Mouse (Mus musculus) adrenal gland, adult 2 months (tissue): ENCODE results near the gene Map2k6. TPM values are rescaled to one million over a fixed set of nuclear protein-coding genes. Genes with fewer than 3 reads are reported as not detected.

Experiments used
- DNase-seq: peaks from one replicate; pipeline ENCODE4 v3.0.0; 2021
- polyA plus RNA-seq: library from polyadenylated mRNA; depleted of rRNA; stranded (reverse); fragments of >200 nt; gene quantifications from 2 replicates; pipeline ENCODE4 v1.2.3, GENCODE M21; 2012
- total RNA-seq, 2 experiments: library from RNA; stranded (reverse); gene quantifications; 2 replicates each; pipeline ENCODE4 v1.2.3; 2021

Gene Map2k6
- total and polyA plus RNA-seq, 3 experiments = 0.42 to 4.4 (median 4.0) TPM

DNA sequence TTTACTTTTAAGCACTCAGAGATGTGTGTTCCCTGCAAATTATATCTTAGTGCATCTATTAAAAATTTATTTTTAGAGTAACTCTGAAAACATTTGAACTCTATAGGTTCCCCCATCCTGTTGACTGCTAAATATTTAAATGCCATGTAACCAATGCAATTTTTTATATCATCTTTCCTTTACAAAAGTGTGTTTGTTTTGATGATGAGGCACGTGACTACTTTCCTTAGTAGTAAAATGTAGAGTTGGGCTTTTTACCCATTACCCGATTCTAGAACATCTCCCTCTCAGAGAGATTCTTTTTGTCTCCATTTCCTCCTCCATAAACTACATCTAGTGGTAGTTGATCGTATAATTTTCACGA is 51.8 kb downstream of the Map2k6 start:
- no peak for DNase-seq

DNA sequence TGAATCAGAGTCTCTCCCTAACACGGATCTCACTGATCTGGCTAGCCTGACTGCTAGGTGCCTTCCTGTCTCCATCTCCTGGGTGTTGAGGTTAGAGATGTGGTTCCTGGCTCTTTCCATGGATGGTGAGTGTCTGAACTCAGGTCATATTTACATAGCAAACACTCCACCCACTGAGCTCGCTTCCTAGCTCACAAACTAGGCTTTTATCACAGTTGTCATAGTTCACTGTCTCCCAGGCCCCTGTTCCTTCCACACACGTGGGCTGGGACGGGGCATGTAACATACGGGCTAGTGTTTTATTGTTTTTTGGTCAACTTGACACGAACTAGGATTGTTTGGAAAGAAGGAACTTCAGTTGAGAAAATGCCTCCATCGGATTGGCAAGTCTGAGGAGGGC is 52.7 kb downstream of the Map2k6 start:
- DNase-seq = no peak

DNA sequence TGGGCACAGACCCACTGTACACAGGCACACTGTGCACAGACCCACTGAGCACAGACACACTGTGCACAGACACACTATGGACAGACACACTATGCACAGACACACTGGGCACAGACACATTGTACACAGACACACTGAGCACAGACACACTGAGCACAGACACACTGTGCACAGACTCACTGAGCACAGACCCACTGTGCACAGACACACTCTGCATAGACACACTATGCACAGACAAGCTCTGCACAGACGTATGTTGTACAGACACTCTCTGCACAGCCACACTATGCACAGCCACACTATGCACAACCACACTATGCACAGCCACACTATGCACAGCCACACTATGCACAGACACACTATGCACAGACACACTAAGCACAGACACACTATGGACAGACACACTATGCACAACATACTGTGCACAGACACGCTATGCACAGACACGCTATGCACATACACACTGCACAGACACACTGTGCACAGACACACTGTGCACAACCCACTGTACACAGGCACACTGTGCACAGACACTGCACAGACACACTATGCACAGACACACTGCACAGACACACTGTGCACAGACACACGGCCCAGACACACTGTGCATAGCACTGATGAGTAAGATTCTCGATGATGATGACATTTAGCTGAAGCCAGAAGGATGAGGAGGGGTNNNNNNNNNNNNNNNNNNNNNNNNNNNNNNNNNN is 54.7 kb downstream of the Map2k6 start:
- DNase-seq = no peak

DNA sequence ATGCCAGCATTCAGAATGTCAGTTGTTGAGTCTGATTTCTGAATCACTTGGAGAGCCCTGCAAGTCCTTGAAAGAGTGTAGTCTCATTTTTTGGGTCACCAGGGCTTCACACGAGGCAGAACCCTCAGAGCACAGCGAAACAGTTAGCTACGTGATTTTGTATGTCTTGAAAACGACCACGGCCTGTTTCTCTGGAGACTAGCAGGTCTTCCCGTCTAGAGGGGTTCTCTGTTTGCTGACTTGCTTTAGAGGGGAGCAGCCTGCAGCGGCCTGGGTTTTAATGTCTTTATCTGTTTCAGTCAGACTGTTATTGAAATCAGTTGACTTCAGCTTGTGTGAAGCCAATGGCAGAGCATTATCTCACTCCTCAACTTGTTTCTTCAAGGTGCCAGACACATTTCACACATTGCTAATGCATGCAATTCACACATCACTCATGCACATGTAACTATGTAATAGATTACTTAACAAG is 58.6 kb downstream of the Map2k6 start:
- DNase-seq = peak; percentile 55

DNA sequence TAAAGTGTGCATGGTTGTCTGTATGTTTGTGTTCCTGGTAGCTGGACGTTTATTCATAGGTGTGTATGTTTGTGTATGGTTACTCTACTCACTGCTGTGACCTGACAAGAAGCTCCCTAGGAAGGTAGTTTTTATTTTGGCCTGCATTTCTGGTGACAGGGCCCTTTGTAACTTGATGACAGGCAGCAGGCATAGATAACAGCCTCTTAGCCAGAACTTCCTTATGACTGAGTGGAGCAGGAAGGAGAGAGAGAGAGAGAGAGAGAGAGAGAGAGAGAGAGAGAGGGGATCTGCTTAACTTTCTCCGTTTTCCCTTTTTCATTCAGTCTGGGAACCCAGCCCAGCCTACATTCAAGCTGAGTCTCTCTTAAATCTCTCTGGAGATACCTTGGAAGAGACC is 61.6 kb downstream of the Map2k6 start:
- no peak for DNase-seq

DNA sequence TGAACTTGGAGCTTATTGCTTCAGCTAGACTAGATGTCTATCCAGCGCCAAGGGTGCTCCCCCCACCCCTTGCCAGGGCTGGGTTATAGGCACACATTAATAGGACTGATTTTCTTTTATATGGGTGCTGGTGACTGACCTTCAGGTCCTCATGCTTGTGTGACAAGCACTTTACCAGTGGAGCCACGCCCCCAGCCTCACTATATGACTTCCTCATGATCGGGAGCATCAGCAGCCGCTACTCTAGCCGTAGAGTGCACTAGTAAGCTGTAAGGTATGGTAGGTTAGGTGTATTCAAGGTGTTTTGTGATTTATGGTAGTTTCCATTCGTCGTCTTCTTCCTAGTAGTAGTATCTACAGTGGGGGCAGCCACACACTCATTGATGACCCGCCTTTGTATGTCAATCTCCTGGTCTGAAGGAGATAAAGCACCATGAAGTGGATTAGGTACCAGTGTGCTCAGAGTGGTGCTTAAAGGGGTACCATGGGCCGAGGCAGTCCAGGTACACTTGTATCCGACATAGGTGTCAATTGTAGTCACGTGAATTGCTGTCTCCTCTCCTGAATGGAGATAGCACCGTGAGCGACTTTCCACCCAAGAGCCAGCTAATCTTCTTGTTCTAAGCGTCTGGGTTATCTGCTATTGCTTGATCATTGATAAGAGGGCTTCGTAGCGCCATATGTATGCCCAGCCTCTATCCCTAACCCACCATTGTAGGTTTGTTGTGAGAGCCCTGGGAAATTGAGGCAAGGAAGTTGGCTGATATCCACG is 62.8 kb downstream of the Map2k6 start:
- DNase-seq = no peak

DNA sequence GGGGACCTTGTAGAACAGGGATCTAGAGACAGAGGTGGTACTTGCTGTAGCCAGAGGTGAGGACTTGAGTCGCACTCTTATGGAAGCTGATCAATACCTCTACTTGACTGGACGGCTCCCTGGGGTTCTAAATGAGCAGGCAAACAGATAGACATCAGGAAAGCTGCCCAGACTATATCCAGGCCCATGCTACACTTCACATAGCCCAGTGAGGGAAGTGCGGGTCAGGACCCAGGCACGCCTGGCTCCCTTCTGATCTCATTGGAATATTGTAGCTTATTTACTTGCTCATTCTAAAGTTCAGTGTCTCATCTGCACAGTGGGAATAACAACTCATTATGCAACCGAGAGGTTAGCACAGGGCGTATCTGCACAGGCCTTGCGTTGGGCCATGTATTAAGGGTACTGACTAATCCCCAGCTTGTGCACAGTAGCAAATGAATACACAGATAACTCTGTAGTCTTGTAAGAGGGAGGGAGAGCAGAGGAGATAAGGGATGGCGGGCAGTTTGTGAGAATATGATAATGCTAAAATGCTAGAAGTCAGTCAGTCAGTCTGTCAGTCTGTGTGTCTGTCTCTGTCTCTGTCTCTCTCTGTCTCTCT is 64.2 kb downstream of the Map2k6 start:
- DNase-seq = no peak

DNA sequence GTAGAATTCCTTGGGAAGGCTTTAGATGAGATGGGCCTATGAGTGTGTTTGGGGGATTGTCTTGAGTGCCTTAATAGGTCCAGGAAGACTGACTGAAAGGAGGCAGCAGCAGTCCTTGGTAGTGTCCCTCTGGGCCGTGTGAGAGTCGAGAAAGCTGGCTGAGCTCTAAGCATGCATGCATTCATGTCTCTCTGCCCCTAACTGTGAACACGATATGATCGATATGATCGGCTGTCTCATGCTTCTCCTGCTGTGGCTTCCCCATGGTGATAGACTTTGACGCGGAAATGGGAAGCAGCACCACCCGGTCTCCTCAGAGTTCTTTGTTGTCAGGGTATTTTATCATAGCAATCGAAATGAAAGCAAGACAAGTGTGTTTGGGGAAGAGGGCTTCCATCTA is 64.9 kb downstream of the Map2k6 start:
- no peak for DNase-seq

DNA sequence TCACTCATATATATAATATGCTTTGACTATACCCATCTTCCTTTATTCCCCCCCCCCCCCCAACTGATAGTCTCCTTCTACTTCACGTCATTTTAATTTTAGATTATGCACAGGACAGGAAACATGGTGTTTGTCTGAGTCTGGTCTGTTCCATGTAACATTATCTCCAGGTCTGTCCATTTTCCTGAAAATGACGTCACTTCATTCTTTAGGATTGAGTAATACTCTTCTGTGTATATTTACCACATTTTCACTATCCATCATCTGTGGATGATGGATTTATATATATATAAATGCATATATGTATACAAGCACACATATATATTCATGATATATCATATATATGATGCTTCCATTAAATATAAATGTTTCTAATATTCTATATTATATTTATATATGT is 70.1 kb downstream of the Map2k6 start:
- DNase-seq = no peak

DNA sequence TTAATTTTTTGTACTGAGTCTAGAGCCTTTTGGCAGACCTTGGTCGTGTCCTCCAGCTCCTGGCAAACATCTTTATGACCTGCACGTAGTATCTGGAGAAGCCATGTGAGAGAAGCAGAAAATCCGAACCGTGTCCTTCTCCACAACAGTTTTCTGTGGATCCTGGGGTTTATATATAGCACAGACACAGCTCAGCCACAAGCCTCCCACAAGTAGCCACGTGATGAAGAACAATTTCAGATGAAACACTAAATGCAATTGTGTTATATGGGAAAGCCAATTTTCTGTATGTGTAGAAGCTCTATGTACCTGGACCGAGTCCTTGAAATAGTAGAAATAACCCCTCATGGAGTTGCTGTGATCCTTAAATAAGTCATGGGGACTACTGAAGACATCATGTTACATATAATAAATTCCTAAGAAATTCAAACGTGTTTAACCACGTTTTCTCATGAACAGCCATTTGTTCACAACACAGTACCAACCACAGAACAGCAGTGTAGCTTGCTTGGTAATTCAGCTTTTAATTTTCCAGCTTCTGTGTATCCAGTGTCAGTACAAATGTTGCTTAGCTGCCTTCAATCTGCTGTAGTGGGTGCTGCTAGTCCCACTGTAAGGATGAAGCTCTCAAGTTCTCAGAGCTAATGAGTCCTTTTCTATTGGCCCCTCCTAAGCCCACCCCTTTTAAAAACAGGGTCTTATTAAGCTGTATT is 71.8 kb downstream of the Map2k6 start:
- DNase-seq = peak; percentile 26

DNA sequence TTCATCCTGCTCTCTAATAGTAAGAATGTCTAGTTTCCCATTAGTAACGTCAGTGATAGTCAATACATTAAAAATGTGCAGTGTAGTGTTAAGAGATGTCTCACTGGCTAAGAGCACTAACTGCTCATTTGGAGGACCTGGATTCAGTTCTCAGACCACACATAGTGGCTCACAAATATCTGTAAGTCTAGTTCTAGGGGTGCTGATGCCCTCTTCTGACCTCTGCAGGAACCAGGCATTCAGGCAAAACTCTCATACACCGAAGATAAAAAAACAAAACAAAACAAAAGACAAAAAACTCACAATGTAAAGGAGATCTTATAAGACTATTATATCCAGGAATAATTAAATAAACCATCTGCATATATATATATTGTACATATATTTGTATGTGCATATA is 72.4 kb downstream of the Map2k6 start:
- DNase-seq = no peak

DNA sequence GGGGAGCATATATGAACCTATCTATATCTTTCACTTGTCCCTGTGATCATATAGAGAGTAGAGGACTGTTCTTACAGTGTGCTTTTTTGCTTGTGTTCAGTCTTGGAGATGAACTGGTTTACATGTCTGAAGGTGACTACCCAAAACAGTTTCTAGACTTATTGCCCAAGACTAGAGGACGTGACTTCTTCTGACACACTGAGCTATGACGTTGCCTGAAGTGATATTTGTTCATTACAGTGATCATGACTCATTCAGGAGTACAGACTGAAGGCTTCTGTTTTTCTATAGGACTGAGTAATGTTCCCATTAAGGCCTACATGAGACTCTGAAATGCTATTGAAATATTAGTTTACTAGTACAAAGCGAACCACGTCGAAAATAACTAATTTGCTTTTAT is 73.2 kb downstream of the Map2k6 start:
- no peak for DNase-seq

DNA sequence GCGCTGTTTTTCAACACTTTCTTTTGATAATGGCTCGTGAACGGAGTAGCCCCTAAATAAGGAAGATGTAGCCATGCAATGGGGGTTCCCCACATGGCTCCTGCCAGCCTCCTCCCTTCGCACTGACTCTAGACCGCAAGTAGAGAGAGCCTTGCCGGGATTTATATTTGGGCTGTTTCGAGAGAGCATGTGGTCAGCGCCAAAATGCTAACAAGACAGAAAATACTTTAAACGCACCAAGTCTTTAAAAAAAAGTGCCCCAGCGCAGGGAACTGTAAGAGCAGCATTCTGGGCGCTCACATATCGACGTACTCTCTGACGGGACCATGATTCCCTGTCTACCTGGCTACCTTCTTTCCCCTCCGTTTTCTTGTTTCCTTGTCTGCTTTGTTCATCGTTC is 74.6 kb downstream of the Map2k6 start:
- no peak for DNase-seq

DNA sequence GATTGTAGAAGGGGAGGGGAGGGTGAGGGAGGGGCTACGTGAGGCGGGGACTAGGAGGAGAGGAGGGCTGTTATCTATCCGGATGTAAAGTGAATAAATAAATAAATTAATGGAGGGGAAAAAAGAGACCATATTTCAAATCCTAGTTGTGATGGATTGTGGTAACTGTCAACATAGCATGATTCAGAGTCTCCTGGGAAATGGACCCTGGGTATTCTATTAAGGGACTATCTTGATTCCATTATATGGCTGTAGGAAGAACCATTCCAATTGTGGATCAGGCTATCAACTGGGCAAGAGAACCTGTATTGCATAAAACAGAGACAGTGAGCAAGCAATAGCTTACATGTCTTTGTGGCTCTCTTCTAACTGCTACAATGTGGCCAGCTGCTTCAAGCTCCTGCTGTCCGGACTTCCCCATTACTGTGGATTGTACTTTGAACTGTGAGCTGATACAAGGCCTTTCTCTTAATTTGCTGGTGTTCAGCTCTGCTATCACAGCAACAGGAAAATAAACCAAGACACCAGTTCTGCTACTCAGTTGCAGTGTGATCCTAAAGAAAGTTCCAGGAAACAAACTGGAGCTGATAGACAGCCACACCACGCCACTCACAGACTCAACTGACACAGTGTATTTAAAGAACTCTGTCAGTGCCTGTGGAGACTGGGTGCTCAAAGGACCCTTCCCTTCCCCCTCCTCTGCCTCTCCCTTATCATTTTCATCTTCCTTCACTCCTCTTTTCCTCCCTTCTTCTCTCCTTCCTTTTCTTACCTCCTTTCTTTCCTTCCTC is 77.6 kb downstream of the Map2k6 start:
- no peak for DNase-seq

DNA sequence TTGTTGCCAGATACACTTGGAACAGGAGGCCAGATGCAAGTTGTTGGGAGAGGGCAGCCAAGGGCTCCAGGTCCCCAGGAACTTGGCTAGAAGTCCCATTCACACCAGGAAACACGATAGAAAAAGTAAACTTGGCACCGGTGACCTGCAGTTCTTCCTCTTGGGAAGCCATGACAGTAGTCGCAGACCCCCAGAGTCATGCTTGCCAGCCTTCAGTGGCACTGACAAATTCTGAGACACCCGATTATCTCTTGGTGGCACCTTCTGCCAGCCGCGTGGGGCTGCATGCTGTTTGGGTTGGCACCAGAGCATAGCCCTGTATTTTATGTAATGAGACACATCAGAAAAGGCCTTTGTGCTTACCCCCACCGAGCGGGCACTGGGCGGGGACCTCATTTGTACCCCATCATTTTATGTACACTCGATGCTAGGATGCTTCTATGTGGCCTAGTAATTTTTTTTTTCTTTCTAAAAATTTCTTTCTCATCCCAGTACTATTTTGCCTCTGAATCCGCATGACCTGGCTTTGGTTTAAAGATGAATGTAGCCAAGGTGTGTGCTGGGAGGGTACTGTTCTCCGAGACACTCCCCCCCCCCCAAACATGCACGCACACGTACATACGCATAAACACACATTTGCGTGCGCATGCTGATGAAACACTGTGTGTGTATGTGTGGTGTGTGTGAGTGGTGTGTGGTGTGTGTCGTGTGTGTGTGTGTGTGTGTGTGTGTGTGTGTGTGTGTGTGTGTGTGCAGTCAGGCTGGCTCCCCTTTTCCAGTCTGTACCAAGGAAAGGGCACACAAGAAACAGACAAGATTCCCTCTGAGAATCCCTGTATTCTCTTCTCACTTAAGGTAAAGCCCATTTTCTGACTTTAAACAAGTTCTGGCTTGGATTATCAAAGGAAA is 79.3 kb downstream of the Map2k6 start:
- DNase-seq = no peak

DNA sequence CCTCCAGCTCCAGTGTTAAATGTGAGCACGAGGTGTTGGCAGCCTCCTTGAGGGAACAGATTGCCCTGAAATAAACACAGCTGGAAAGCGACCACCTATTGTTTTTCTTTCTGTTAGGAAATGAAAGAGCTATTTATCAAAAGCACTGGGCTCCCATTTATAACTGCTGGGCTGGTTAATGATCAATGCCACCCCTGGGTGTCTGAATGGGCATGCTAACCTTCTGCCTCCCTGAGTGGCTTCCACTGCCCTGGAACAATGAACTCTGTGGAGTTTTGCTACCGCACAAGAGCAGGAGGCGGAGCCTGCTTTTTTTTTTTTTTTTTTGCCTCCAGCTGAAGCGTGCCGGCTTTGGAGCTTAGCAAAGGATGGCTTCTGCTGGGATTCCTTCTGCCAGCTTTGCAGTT is 80.1 kb downstream of the Map2k6 start:
- DNase-seq = peak; percentile 29

DNA sequence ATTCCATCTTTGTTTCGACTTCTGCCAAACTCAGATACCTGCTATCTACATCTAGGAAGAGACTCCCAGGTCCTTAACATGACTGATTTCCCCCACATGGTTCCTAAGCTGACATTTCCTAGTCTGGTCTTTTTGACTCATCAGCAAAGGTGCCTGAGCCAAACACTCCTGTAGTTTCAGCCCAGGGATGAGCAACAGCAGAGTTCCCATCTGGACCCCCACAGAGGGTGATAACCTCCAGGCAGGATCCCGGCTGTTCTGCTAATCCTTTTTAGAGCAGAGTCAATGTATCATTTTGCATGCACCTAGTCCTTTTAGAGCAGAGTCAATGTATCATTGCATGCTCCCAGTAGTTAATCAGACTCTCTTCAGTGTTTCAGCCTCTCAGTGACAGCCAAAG is 82.5 kb downstream of the Map2k6 start:
- no peak for DNase-seq

DNA sequence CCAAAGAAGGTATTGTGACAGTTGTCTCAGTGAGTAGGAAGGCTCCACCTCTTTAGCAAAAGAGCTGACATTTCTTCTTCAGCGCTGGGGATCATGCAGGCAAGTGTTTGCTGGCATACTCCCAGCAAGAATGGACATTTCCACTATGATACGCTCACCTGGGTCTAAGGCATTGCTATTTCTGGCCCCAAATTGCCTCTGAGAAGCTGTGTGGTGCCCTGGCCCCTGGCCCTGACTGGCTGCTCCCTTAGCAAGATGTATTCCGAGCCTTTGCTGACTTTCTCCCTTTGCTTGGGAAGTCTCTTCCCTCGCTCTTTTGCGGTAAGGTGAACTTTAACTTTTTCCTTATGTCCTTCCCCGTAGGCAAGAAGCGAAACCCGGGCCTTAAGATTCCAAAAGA is 83.3 kb downstream of the Map2k6 start:
- no peak for DNase-seq

DNA sequence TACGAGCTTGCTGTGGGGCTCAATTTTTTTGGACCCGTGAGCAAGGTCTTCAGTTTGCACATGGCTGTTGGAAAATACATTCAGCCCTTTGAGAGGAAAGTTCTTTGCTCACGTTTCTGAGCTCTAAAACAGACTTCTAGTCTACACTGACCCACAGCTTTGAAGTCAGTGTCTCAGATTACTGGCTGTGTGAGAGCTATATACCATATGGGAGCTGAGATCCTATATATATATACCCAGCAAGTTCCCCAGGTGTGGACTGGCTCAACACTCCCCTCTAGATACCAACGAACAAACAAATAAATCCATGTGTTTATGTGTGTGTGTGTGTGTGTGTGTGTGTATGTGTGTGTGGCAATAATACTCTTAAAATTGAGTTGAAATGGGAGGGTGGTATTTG is 83.7 kb downstream of the Map2k6 start:
- no peak for DNase-seq

DNA sequence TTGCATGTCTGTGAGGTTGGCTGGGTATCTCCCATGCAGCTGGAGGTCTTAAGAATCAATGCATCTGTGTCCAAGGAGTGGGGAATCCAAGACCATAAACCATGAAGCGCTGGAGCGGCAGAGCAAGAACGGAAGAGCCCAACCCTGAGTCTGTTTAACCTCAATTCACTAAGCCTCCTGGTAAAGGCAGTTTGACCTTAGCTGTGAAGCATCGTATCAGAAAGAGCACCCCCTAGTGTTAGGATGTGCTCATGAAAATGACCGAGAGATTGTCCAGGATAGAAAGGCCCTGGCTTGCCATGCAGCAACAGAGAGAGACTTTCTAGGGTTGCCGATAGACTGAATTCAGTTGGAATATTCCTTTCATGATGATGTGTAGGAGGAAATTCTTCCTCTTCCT is 84.2 kb downstream of the Map2k6 start:
- peak; percentile 53 for DNase-seq

DNA sequence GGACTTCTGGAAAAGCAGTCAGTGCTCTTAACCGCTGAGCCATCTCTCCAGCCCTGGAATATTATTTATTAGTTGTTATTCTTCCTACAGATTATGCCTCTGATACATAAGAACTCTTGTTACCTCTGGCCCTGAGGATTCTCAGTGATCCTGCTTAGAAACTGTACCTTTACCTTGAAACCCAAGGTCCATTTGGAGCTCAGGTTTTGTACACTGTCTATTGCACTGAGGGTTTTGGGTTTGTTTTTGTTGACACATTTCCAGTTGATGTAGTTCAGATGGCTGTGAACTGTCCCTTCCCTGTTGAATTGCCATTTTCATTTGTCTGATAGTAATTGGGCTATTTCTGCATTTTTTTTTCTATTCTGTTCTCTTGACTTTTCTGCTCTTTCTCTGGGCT is 85.5 kb downstream of the Map2k6 start:
- DNase-seq = no peak
